Mouse (Mus musculus) frontal cortex, postnatal 36 days (tissue): ENCODE measurements around the gene Nlk.
A peak's percentile ranks its signal among the peaks of the same experiment; 100 is the strongest.
"Not testable (repeated sequence)": the region's sequence is repeated elsewhere in the genome, so short reads cannot be mapped to it uniquely, and the experiment has no call there.

Source experiments
- DNase-seq, 2 experiments: peaks; one replicate each; pipeline ENCODE4 v3.0.0; 2022; ENCODE audit warnings: low spot score in 2 of 2

Nlk gene

DNA sequence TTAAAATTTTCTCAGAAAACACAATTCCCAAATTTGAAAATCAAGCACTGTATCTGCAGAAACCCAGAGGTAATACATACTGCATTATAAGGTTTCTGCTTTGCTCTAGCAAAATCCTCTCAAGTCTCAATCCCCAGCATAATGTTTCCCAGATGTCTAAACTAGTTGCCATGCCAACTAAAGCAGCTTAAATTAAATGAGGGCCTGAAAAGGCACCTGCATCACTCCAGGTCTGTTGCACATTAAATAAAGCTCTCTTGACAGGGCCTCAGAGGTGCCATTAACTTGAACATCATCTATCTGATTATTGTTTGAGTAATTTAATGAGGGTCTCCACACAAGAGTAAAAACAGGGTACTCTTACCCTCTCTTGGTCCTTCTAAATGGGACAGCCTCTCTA lies 100.4 kb downstream of the Nlk start:
- DNase-seq: no peak

DNA sequence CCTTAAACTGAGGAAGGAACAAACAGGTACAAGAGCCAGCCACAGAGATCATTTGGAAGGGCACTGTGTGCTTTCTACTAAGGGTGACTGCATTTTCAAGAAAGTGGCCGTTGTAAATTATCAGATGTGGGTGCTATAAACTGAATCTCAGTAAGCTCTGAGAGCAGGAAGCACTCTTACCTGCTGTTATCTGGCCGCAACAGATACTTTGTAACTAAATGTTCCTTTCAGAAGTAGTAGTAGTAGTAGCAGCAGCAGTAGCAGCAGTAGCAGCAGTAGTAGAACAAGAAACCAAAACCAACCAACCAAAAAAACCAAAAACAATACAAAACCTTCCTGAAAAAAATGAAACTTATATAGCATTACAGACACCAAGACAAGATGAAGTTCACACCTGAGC lies 101.4 kb downstream of the Nlk start:
- DNase-seq: no peak

DNA sequence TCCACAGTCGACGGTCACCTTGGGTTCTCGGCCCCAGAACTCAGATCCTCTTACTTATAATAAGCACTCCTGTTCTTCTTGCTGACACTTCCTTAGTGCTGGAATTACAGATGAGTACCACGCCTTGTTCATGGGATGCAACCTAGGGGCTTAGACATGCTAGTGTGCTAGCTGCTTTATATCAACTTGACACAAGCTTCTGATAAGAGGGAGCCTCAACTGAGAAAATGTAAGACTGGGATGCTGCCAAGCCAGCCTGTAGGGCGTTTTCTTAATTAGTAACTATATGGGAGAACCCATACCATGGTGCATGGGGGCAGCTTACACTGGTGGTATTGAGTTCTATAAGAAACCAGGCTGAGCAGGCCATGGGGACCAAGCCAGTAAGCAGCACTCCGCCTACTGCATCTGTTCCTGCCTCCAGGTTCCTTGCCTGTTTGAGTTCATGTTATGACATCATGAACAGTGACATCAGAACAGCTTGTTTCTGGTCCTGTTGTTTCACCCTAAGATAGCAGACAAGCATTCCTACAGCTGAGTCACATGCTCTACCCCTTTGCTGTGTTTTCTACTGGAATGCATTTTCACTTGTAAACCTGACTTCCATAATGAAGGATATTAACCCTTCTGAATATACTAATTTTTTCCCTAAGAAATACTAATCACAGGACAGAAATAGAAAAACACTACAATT lies 102.8 kb downstream of the Nlk start:
- DNase-seq: no peak

DNA sequence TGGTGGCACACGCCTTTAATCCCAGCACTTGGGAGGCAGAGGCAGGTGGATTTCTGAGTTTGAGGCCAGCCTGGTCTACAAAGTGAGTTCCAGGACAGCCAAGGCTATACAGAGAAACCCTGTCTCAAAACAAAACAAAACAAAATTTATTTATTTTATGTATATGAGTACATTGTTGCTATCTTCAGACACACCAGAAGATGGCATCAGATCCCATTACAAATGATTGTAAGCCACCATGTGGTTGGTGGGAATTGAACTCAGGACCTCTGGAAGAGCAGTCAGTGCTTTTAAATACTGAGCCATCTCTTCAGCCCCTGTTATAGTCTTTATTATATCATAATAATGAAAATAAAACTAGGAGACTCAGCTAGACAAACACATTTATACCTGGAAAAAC lies 109.5 kb downstream of the Nlk start:
- DNase-seq: not testable (repeated sequence)

DNA sequence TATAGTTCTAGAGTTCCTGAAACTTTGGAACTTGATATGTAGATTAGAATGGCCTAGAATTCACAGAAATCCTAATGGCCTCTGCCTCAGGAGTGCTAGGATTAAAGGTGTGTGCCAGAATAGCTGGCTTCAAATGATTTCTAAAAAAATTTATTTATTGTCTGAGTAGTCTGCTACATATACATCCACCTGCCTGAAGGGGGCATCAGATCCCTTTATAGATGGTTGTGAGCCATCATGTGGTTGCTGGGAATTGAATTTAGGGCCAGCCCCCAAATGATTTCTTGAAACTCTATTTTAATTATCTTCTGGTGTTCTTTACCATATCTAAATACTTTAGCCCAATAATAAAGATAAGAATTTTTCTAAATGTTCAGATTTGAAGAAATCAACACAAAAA lies 111.1 kb downstream of the Nlk start:
- DNase-seq: no peak

DNA sequence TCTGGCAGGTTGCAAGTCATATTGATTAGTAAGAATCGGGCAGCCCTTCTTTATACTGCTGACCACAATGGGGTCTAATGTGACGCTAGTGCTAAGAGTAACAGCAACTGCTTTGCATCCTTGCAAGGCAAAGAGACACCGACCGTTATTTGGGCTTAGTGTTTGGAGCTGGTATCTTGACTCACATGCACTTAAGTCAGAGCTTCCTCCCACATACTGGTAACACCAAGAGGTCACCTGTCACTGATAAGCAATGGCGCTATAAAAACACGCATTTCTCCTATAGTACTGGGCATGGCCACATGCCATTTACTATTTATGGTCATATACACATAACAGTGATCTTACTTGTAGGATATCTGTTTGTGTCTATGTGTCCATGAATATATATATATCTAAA lies 114.3 kb downstream of the Nlk start:
- no peak for DNase-seq

DNA sequence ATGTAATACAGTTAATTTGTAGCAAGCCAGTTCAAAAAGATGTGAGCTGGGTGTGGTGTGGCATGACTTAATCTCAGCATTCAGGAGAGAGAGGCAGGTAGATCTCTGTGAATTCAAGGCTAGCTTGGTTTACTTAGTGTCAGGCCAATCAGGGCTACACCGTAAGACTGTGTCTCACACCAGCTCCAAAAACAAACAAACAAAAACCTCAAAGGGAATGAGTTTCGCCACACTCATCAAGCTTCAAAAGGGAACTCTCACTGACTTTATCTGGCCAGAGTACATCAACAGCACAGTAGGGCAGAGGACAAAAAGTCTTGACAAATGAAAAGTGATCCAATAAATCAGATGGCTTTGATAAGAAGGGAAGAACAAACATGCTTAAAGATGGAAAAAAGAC lies 122.2 kb downstream of the Nlk start:
- no peak for DNase-seq

DNA sequence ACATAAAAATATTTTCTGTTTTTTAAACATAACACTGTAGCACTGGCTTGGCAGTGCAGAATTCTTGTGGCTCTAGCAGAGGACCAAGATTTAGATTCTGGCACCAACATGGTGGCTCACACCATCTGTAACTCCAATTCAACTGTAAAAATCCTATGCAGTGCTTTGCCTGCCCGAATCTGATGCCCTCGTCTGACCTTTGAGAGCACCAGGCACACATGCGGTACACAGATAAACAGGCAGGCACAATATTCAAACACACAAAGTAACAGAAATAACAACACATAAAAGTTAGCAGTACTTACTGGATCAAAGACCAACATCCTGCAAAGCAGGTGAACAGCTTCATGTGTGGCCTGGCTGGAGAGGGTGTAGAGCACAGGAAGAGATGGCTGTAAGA lies 122.6 kb downstream of the Nlk start:
- DNase-seq: no peak

DNA sequence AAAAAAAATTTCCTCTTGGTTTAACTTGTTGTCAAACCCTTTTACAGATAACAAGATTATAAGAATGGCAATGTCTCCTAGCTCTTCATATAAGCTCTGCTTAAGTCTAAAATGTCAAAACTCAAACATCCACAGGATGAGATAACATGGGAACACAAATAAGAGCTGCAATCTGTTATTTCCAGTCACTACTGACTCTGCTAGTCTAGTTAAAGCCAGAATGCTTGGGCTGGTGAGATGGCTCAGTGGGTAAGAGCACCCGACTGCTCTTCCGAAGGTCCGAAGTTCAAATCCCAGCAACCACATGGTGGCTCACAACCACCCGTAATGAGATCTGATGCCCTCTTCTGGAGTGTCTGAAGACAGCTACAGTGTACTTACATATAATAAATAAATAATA lies 123.1 kb downstream of the Nlk start:
- not testable (repeated sequence) for DNase-seq

DNA sequence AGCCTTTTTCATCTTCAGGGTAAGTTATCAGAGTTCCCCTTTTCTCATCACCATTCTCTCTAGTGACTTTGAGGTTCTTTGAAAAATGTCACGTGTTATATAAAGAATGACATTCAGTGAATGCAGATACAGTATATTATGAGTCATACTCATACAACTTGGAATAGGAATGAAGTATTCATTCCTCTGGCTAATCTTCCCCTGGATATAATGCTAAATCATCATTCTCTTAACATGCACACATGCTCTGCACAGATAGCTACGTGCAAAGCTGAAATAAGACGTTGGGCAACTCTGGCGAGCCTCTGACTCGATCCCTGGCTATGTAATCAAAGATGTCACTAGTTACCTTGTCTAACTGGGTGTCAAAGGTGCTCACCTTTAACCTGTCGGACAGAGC lies 125.3 kb downstream of the Nlk start:
- no peak for DNase-seq

DNA sequence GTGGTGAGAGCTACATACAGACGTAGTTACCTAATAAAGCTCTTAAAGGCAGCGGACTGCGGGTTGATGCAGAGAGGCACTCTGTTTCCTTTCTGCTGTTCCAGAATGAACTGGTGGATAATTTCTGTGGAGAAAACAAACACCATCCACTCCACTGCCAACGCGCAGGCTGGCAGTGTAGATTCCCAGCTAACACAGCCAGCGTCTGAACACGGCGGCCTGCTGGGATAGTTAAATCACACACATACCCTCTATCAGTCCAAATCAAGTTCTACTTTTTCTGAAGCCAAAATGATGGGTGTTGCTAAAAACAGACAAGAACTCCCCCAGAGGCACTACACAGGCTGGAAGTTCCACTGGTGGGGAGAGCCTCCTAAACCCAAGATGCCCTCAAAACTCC lies 125.7 kb downstream of the Nlk start:
- DNase-seq: peak; percentile 36 to 51

DNA sequence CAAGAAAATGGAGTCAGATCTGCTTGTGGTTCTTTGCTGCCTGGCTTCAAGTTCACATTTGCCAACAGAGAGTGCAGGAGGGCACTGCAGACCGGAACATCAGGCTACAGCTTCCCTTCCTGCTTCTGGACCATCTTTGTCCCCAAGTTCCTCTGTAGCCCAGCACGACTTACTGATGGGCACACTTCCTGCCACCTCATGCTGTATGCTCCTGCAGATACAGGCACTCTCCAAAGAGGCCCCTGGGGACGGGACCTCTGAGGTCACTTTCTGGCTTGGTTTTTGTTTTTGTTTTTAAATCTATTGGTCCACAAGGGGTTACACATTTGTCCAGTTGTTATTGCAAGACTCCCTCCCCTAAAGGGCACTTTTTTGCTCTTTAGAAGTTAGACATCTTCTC lies 127.4 kb downstream of the Nlk start:
- no peak for DNase-seq

DNA sequence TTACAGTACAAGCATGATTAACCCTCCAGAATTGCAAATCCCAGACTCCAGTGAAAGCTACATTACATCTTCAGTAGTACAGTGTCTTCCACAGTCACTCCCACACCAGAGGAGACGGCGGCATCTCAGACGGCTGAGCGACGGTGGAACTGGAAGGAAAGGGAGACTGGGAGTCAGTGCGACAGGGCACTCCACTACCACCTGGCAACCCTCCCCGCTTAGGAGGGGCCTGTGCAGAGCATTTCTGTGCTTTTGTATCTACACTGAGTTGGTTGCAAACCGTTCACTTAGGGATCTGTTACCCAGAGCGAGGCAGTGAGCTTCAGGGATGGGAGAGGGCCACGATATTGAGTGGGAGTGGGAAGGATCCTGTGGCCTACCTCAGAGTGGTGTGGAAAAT lies 128.3 kb downstream of the Nlk start:
- no peak for DNase-seq

DNA sequence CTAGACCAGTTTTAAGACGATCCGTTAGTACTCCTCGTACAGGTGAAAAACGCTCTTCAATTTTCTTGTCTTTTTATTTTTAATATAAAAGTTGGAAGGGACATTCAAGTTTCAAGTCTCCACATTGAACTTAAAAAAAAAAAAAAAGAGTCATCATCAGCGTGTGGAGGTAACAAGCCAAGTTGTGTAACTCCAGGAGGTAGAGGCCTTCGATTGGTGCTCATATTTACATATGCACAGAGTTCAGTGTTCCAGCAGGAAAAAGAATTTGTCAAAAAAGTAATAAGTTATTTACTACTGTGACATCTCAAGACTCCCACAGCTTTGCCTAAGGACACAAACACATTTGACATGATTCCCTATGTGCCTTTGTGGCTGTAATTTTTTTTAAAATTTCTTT lies 129.6 kb downstream of the Nlk start:
- no peak for DNase-seq

DNA sequence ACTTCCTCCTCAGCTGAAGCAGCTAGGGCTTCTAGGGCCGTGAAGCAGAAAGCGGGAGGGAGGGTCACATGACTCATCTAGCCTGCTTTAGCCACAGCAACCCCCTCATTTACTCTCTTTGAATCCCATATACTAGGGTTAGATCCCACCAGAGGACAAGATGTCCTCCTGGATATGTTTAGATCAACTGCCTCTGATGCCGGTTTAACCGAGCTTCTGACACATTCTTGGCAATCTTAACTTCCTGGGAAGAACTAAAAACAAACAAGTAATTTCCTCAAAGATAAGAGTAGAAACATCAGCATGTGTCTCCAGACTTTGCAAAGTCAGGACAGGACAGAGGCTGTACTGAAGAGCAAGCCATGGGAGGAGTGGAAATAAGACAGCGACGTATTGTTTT lies 130.4 kb downstream of the Nlk start:
- DNase-seq: no peak

DNA sequence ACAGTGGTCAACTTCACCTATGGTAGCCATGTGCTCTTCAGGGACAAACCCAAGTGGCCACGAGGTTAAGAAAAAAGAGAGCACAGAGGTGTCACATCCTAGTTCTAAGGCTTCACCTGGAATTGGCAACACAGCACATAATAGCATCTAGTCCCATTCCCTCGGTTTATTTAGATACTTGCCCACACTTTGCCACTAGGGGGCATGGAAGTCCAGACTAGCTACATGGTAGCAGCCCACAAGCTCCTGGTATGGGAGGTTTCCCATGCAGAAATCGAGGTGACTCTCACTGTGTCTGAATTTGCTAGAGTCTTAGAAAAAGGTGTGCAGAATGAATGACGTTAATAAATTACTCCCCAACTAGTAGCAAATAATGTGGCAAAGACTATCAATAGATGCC lies 136.7 kb downstream of the Nlk start:
- peak; percentile 62 to 85 for DNase-seq

DNA sequence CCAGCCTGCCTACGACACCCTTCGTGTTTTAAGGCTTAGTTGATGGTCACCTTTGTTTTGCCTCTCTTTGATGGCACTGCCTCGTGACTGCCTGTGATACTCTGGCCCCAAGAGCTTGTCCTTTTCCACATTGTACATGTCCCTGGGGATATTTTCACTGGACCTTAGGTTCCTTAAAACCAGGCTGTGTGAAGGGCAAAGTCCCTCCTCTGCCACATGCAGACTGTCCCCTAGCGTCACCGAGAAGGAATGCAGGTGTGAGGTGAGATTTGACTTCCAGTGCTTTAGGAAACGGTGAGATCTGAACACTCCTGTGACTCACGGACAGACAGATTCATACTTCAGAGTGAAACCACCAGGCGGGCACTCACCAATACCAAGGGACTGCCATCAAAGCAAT lies 139.9 kb downstream of the Nlk start:
- no peak for DNase-seq

DNA sequence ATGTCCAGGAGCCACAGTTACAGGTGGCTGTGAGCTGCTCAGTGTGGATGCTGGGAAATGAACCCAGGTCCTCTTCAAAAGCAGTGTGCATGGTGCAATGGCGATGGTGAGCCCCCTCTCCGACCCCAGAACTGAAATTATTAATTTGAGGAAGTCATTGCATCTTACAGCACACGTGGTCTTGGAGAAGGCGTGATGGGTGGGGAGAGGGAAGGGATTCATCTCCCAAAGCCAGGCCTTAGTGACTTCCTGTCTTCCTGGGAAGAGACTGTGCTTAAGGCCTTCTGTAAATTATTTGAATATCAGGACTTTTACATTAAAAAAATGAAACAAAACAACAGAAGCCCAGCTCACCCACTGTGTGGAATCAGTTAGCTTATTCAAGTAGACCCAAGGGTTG lies 141.1 kb downstream of the Nlk start:
- no peak for DNase-seq

DNA sequence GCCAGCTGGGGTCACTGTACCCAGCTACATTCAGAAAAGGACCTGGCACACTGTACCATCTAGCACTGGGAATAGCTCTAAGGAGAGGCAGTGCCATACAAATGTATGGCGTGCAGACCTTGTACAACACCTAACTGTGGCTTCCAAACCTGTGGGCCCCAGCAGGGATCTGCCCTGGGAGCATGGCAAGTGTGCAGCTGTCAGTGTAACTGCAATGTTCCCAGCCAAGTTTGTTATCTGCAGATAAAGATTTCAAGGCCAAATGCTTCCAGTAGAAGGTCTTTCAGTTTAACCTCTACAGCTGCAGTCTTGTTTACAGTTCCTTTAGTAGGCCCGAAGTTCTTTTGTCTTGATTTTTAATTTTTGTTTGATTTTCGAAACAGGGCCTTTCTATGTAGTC lies 141.6 kb downstream of the Nlk start:
- no peak for DNase-seq

DNA sequence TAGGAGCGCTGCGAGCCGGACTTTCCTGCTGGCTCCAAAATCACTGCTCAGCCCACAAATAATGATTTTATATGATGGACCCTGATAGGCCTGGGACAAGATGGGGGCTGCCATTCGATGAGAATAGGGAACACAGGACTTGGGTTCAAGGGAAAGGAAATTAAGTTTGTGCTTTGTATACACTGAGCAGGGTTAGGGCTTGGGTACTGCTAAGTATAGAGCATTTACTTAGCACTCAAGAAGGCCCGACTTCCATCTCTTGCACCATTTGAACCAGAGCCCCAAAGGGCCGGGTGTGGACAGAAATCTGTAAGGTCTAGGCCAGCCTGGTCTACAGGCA lies 146.1 kb downstream of the Nlk start:
- DNase-seq: no peak

DNA sequence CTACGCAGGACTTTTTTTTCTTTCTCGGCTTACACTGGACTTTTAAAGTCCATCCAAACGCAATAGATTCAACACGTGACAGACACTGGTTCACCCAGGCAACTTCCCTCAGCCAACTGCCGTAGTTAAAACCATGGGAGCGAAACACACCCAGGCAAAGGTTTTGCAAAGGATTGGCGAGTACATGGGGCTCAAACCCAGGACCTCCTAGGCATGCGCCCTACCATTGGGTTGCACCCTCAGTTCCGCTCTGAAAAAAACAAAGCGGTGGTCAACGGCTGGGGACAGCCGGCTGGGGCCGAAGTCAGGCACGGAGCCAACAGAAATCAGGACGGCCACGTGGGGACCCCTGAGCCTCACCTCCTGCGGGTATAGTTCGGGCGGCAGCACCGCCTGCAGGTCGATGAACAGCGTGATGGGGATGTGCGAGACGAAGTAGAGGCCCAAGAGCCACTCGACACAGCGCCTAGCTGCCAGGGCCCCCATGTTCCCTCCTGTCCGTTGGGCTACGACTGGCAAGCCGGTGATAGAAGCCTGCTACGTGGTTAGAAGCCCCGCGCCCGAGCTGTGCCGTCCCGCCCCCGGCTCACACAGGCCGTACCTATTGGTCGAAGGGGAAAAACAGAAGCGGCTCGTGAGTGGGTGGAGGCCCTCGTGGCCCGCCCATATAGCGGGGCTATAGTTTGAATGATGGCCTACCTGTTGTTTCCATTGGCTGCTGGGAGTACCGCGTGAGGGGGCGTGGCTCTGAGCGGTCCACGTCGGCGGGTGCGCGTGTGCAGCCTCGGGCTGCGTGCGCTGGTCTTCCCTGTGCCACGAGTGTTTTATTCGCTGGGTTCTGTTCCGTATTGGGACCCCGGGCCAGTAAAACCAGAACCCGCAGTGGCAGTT lies 146.8 kb downstream of the Nlk start, which contains the start of gene Tmem97:
Tmem97 (minus strand) TSS at position 610 of the 891 bp plus-strand sequence.
- DNase-seq: peak; percentile 91 to 97

DNA sequence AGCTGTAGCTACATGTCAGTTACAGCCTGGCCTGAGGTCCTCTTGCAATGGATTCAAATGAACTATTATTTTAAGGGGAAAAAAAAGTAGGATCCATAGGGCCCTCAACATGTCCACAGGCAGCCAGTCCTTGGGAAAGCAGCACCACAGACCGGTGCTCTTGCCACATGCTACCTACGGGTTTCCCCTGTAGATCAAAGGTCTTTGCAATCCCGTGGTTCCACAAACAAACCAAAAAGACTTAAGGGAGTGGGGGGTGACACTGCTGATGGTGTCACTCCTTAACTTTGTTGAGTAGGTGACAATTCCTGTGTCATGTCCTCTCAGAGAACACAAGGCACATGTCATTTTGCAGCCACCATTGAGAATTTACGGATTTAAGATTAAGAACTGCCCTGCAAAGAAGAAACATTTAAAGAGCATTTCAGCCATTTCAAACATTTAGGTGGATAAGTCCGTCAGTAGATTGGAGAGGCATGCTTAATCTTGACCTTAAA lies 147.6 kb downstream of the Nlk start:
- no peak for DNase-seq
